Mouse (Mus musculus): ENCODE data around the gene Gm2026.
"Not testable (repeated sequence)": the region's sequence is repeated elsewhere in the genome, so short reads cannot be mapped to it uniquely, and the experiment has no call there.

Gm2026 gene

DNA sequence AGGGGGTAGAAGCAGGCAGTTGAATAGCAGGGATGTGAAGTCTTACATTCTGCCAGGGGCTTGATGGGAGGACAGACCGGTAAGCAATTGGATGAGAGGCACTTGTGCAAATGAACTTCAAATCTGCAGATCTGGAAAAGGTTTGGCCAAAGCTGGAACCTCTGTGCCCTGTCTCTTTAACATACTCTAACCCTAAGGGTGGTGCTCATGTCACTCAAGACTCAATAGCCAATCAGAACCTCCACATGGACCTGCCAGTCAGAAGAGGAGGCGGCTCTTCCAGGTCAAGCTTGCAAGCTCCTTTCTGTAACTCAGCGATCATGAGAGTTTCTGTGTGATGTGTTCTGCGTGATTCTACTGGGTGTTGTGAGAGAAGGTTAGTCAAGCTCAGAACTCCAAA lies at the start of gene Gm2026:
Gene Gm2026, plus strand, starts transcription at position 301 of the 400 bp plus-strand sequence.
- DNase-seq (ENCODE audit: low read depth), result not testable (repeated sequence)

GRCm38 (mm10) chr2:175931000-175931399 lies 34.1 kb upstream of the Gm2026 start, which contains the start of gene Zfp966:
Gene Zfp966, minus strand, starts transcription at chr2:175931100.
- not testable (repeated sequence) for DNase-seq (ENCODE audit: low read depth)

Measured in naive thymus-derived CD4-positive, alpha-beta T cell, adult 2 months (primary cell).